Mouse (Mus musculus) adrenal gland, postnatal 4 days (tissue): ENCODE results near the gene Izumo1r. TPM values are rescaled to one million over a fixed set of nuclear protein-coding genes. Genes with fewer than 3 reads are reported as not detected.

Experiments
- total RNA-seq, 2 experiments: library from RNA; stranded (reverse); gene quantifications; 2 replicates each; pipeline ENCODE4 v1.2.3; 2021

Gene Izumo1r
- total RNA-seq, 2 experiments from 2014 or later = not detected

Other genes with a start within 250 kb of the Izumo1r start
- gene Piwil4, start 163.2 kb downstream of the Izumo1r start, total RNA-seq = under 1 TPM; 0.28 to 0.40 TPM
- gene Fut4, start 151.6 kb downstream of the Izumo1r start, total RNA-seq = 1 to 10 TPM; 2.4 to 2.6 TPM
- not detected for gene 1700012B09Rik, start 132.9 kb downstream of the Izumo1r start, total RNA-seq
- gene Mre11a, start 119.3 kb downstream of the Izumo1r start, total RNA-seq = 10 to 100 TPM; 25.8 to 31.3 TPM
- 10 to 100 TPM; 21.0 to 21.2 TPM for gene Ankrd49, start 119.1 kb downstream of the Izumo1r start, total RNA-seq
- gene Gpr83, start 43.7 kb downstream of the Izumo1r start, total RNA-seq = under 1 TPM; 0.08 to 0.31 TPM
- gene Panx1, start 141.5 kb upstream of the Izumo1r start, total RNA-seq = 10 to 100 TPM; 17.4 to 22.6 TPM
- gene Hephl1, start 208.2 kb upstream of the Izumo1r start, total RNA-seq = under 1 TPM; 0.14 to 0.17 TPM